Mouse (Mus musculus) erythroblast, embryonic 14.5 days (primary cell): Measurements from ENCODE around the gene Adap2.

Experiments
- GATA1 ChIP-seq: IDR thresholded peaks from 2 replicates; pipeline ENCODE4 v1.6.1; 2012; ENCODE audit warnings: low read length, inconsistent platforms, mixed read lengths
- TAL1 ChIP-seq: IDR thresholded peaks from 3 replicates; pipeline ENCODE4 v1.6.1; 2012; ENCODE audit warnings: low read length, inconsistent platforms, mixed read lengths

DNA sequence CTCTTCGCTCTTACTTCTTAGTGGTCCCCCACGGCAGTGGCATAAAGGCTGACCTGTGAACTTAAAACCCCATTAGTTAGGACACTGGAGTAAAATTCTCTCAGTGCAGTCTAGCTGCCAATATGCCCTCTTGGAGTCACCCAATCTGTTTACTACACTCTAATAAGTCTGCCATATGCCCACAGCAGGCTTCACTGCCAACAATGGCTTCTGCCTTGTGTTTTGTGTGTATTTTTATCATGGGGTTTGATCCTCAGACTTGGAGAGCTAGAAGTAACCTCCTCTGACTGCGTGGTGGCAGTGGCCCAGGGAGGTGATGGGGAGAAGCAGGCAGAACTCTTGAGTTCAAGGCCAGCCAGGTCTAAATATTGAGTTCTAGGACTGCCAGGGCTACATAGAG, 50.1 kb downstream of the Adap2 start:
- TF ChIP-seq GATA1 (no peak), TAL1 (no peak)
